Comparison of ENCODE assay signal across 29 mouse cellular contexts in the genomic region with DNA sequence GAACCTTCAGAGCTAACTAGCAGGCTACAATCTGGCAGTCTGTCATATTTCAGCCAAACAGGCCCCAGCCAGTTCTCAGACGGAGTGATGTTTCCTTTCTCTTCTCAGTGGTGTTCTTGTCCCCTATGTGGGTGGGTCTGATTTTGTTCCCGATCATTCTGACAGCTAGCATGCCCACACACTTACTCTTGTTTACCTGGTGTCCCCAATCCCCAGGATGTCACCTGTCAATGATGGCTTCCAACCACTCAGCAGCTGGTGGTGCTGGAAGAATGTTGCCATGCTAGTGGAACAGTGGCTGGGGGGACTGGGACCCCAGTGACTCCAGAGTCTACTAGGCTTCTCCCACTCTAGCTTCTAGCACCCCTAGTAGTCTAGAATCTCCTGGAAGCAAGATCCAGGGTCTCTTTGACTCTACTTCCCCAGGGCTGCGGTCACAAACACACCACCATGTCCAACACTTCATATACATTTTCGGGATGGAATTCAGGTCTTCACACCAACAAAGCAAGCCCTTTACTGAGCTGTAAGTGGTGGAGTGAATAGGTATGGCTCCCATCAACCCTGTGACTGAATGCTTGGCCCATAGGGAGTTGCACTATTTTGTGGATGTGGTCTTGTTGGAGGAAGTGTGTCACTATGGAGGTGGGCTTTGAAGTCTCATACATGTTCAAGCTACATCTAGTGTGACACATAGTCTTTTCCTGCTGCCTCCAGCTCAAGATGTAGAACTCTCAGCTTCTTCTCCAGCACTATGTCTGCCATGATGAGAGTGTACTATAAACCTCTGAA. TPM values are rescaled to one million over a fixed set of nuclear protein-coding genes. Genes with fewer than 3 reads are reported as not detected.
DNase-seq lines count a peak whose midpoint lies in the region; ATAC-seq and TF ChIP-seq lines count a peak whose summit lies in the region.
"Had no signal": no experiment of that assay in that cellular context is flagged by ENCODE, and none has a peak within 500 bp of the region (broad histone marks: within the 10 kb centered on the region; RNA-seq: fewer than 3 reads in every experiment).

No protein-coding gene starts in this region.

- 0 out of 2 replicates have a peak overlapping the region, but pooled peaks have one; percentile 12 for H3K27ac ChIP-seq in embryonic facial prominence, embryonic 12.5 days
- no peak overlapping the region for H3K27ac ChIP-seq in embryonic facial prominence, embryonic 10.5 days (replicated peaks)
- no peak overlapping the region for H3K27ac ChIP-seq in midbrain, embryonic 11.5 days (ENCODE audit: low read depth, low read length)
- no peak overlapping the region for H3K27ac ChIP-seq in midbrain, postnatal 0 days (ENCODE audit: low read depth, low read length)
- H3K27ac ChIP-seq: embryonic facial prominence, embryonic 13.5 days; forebrain, embryonic 12.5 days; hindbrain, embryonic 12.5 days; hindbrain, embryonic 15.5 days had no signal

- no peak overlapping the region for H3K4me3 ChIP-seq in embryonic facial prominence, embryonic 12.5 days
- no peak overlapping the region for H3K4me3 ChIP-seq in embryonic facial prominence, embryonic 10.5 days
- no peak overlapping the region for H3K4me3 ChIP-seq in midbrain, embryonic 11.5 days (ENCODE audit: low read depth, low read length)
- no peak overlapping the region for H3K4me3 ChIP-seq in midbrain, postnatal 0 days (ENCODE audit: low read depth, low read length)
- H3K4me3 ChIP-seq: embryonic facial prominence, embryonic 13.5 days; erythroblast, embryonic 14.5 days; forebrain, embryonic 12.5 days; hindbrain, embryonic 12.5 days; hindbrain, embryonic 15.5 days had no signal

- no peak overlapping the region for H3K4me2 ChIP-seq in embryonic facial prominence, embryonic 12.5 days (replicated peaks)
- H3K4me2 ChIP-seq in midbrain, embryonic 11.5 days: no peak overlapping the region
- no peak overlapping the region for H3K4me2 ChIP-seq in midbrain, postnatal 0 days (ENCODE audit: low read depth, low read length, poor library complexity, severe bottlenecking)
- H3K4me2 ChIP-seq: embryonic facial prominence, embryonic 13.5 days; forebrain, embryonic 12.5 days; hindbrain, embryonic 12.5 days; hindbrain, embryonic 15.5 days had no signal

- no peaks in the 10 kb centered on the region for H3K9me3 ChIP-seq in embryonic facial prominence, embryonic 12.5 days
- no peaks in the 10 kb centered on the region for H3K9me3 ChIP-seq in embryonic facial prominence, embryonic 10.5 days
- H3K9me3 ChIP-seq in midbrain, embryonic 11.5 days (ENCODE audit: control insufficient read depth, low read length): no peaks in the 10 kb centered on the region
- H3K9me3 ChIP-seq in midbrain, postnatal 0 days (ENCODE audit: low read length): no peaks in the 10 kb centered on the region
- H3K9me3 ChIP-seq: embryonic facial prominence, embryonic 13.5 days; forebrain, embryonic 12.5 days; G1E; hindbrain, embryonic 12.5 days; hindbrain, embryonic 15.5 days had no signal

- no peaks in the 10 kb centered on the region for H3K36me3 ChIP-seq in embryonic facial prominence, embryonic 12.5 days
- H3K36me3 ChIP-seq in embryonic facial prominence, embryonic 10.5 days (replicated peaks): peaks cover 14% of the 10 kb centered on the region
- 0 out of 2 replicates have a peak, but pooled peaks cover 2% of the 10 kb centered on the region for H3K36me3 ChIP-seq in midbrain, embryonic 11.5 days (ENCODE audit: control insufficient read depth, insufficient read depth, low read length)
- H3K36me3 ChIP-seq in midbrain, postnatal 0 days (ENCODE audit: insufficient read depth, low read length): peaks cover 14% of the 10 kb centered on the region; the same call in 1 of the 2 replicates

- H3K4me1 ChIP-seq in embryonic facial prominence, embryonic 12.5 days: peaks cover 10% of the 10 kb centered on the region; the same call in 1 of the 2 replicates
- peaks cover 32% of the 10 kb centered on the region for H3K4me1 ChIP-seq in embryonic facial prominence, embryonic 10.5 days
- H3K4me1 ChIP-seq in midbrain, embryonic 11.5 days (ENCODE audit: control insufficient read depth, insufficient read depth, low read length): no peaks in the 10 kb centered on the region
- H3K4me1 ChIP-seq in midbrain, postnatal 0 days (ENCODE audit: insufficient read depth, low read length): no peaks in the 10 kb centered on the region

- ATAC-seq in embryonic facial prominence, embryonic 12.5 days (ENCODE audit: insufficient number of reproducible peaks, insufficient read depth, low FRiP score, low TSS enrichment): no peak
- no peak for ATAC-seq in midbrain, embryonic 11.5 days (ENCODE audit: low FRiP score)
- ATAC-seq in midbrain, postnatal 0 days (ENCODE audit: low FRiP score): no peak
- ATAC-seq: forebrain, embryonic 16.5 days; intestine, postnatal 0 days had no signal

- H3K27me3 ChIP-seq in embryonic facial prominence, embryonic 12.5 days: no peaks in the 10 kb centered on the region
- no peaks in the 10 kb centered on the region for H3K27me3 ChIP-seq in embryonic facial prominence, embryonic 10.5 days (replicated peaks; ENCODE audit: low read depth, poor library complexity, severe bottlenecking)
- H3K27me3 ChIP-seq in midbrain, embryonic 11.5 days (ENCODE audit: control insufficient read depth, insufficient read depth, low read length): no peaks in the 10 kb centered on the region
- no peaks in the 10 kb centered on the region for H3K27me3 ChIP-seq in midbrain, postnatal 0 days (ENCODE audit: insufficient read depth, low read length)
- H3K27me3 ChIP-seq: CH12.LX; embryonic facial prominence, embryonic 13.5 days; forebrain, embryonic 12.5 days; hindbrain, embryonic 12.5 days; hindbrain, embryonic 15.5 days had no signal

- WGBS in embryonic facial prominence, embryonic 12.5 days: 79% methylated on average over 4 of the region's 4 CpGs
- 90% methylated on average over 4 of the region's 4 CpGs for WGBS in embryonic facial prominence, embryonic 10.5 days
- WGBS in midbrain, embryonic 11.5 days: 89% methylated on average over 4 of the region's 4 CpGs
- WGBS in midbrain, postnatal 0 days: 85% methylated on average over 4 of the region's 4 CpGs

- TF ChIP-seq CTCF in midbrain, postnatal 0 days (IDR thresholded peaks at IDR 0.05): no peak

- H3K9ac ChIP-seq in embryonic facial prominence, embryonic 12.5 days: no peak overlapping the region
- H3K9ac ChIP-seq in midbrain, embryonic 11.5 days (ENCODE audit: low read length): no peak overlapping the region
- H3K9ac ChIP-seq in midbrain, postnatal 0 days (replicated peaks; ENCODE audit: low read length, poor library complexity, severe bottlenecking): no peak overlapping the region
- H3K9ac ChIP-seq: embryonic facial prominence, embryonic 13.5 days; forebrain, embryonic 12.5 days; hindbrain, embryonic 12.5 days; hindbrain, embryonic 15.5 days had no signal

- DNase-seq in embryonic facial prominence, embryonic 10.5 days (ENCODE audit: low spot score): no peak
- DNase-seq in heart, adult 11 months: peak; percentile 80
- no peak for DNase-seq in heart, adult 9 months (ENCODE audit: low spot score in 2 of 2)
- peak; percentile 88 for DNase-seq in midbrain, embryonic 11.5 days (ENCODE audit: low spot score, missing footprints)
- DNase-seq in midbrain, postnatal 0 days (ENCODE audit: low spot score): no peak
- no peak for DNase-seq in cerebellum, adult 9-10 months
- DNase-seq: adrenal gland, adult 2 months; adrenal gland, postnatal 14 days; B cell, adult 2 months; cerebellum, adult 11 months; cerebellum, adult 2 months; cerebellum, postnatal 10 days; gastrocnemius, postnatal 10 days; gastrocnemius, postnatal 36 days had no signal

RNA-seq across cellular contexts. Expression of a gene that starts 2.2 kb away (rescaled TPM):
- polyA plus RNA-seq in embryonic facial prominence, embryonic 12.5 days (2016; fragmentation: Nextera tagmentation; extraction: Ambion mirVana): 14.4 and 15.7 TPM in 2 replicates
- polyA plus RNA-seq in embryonic facial prominence, embryonic 10.5 days (2016; fragmentation: Nextera tagmentation; extraction: Ambion mirVana): 13.4 and 15.2 TPM in 2 replicates
- 9.0 and 10.8 TPM in 2 replicates for polyA plus RNA-seq in midbrain, embryonic 11.5 days (2014; fragmentation: Nextera tagmentation; extraction: Ambion mirVana)
- 1.9 TPM in 1 of 2 replicates, not detected in the other for total RNA-seq in midbrain, postnatal 0 days (2014; rRNA removed)
- polyA plus RNA-seq in midbrain, postnatal 0 days (2015; fragmentation: Nextera tagmentation; extraction: Ambion mirVana): 1.8 and 2.5 TPM in 2 replicates

RNA-seq across cellular contexts. Expression of a gene that starts 16.1 kb away (rescaled TPM):
- 0.97 and 1.00 TPM in 2 replicates for polyA plus RNA-seq in embryonic facial prominence, embryonic 12.5 days (2016; fragmentation: Nextera tagmentation; extraction: Ambion mirVana)
- polyA plus RNA-seq in embryonic facial prominence, embryonic 10.5 days (2016; fragmentation: Nextera tagmentation; extraction: Ambion mirVana): 0.91 and 1.3 TPM in 2 replicates
- polyA plus RNA-seq in midbrain, embryonic 11.5 days (2014; fragmentation: Nextera tagmentation; extraction: Ambion mirVana): 0.83 and 1.4 TPM in 2 replicates
- total RNA-seq in midbrain, postnatal 0 days (2014; rRNA removed): 0.90 TPM in 1 of 2 replicates, not detected in the other
- polyA plus RNA-seq in midbrain, postnatal 0 days (2015; fragmentation: Nextera tagmentation; extraction: Ambion mirVana): 1.0 and 2.2 TPM in 2 replicates
- total RNA-seq: adrenal gland, postnatal 4 days; gastrocnemius, adult 18-20 months; gastrocnemius, postnatal 36 days; heart, adult 8-10 months; heart, postnatal 25 days; hematopoietic stem cell, adult 5-6 weeks had no signal
- polyA plus RNA-seq: adrenal gland, adult 2 months; cerebellum, adult 2 months; erythroblast, embryonic 14.5 days; G1E had no signal

Comparison
In these comparisons a context has a peak if more than half of its experiments do, and no peak if none do; other contexts are left out.
1. DNase-seq: peak in heart, adult 11 months (single experiment) and midbrain, embryonic 11.5 days (single experiment); none in embryonic facial prominence, embryonic 10.5 days (single experiment), heart, adult 9 months (0 of 2), midbrain, postnatal 0 days (single experiment) and cerebellum, adult 9-10 months (single experiment).